Mouse (Mus musculus) cortical plate, adult 2 months (tissue): Measurements from ENCODE around the gene Zdhhc11.

Source experiments
- CTCF ChIP-seq: fragments of 200-500 bp; IDR thresholded peaks from 2 replicates; pipeline ENCODE4 v1.5.1; 2011; ENCODE audit warnings: mild to moderate bottlenecking, control low read depth, low read length; ENCODE audit not compliant: insufficient read depth; ENCODE audit errors: extremely low read depth
- POLR2A ChIP-seq: fragments of 200-500 bp; IDR thresholded peaks from 2 replicates; pipeline ENCODE4 v1.6.1; 2011; ENCODE audit warnings: mild to moderate bottlenecking, low read length, control low read depth; ENCODE audit not compliant: insufficient read depth; ENCODE audit errors: extremely low read depth

- TF ChIP-seq CTCF (no peak), POLR2A (no peak)
Measured at GRCm38 (mm10) chr13:73936938-73937320, 26.7 kb upstream of the Zdhhc11 start.
